Mouse (Mus musculus): Measurements from ENCODE around the gene Itpr1. TPM values are rescaled to one million over a fixed set of nuclear protein-coding genes. Genes with fewer than 3 reads are reported as not detected.
A peak's percentile ranks its signal among the peaks of the same experiment; 100 is the strongest.

Itpr1 gene
- polyA plus RNA-seq, 1 experiment from 2014 or later = 8.3 TPM

DNA sequence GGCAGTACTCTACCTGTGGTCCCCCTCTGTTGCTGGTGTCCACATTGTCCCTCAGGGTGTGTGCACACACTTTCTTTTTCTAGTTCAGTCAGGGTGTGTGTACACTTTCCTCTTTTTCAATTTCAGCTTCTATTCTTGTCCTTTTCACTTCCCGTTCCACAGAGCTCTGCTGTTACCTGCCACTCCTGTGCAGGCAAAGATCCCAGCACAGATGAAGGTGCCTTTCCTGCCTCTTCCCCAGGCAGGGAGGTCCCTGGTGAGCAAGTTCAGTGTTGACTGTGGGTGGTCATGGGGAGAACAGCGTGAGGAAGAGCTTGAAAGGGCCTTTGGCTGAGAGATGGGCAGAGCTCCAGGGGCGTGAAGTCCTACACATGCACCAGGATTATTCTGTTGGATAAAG, 76.1 kb downstream of the Itpr1 start:
- DNase-seq (ENCODE audit: low spot score) (no peak), ATAC-seq (replicated peaks; ENCODE audit: low FRiP score) (no peak)
- H3K4me2 ChIP-seq = no peak overlapping the region
- no peak overlapping the region for H3K27ac ChIP-seq (ENCODE audit: low read depth, low read length)
- H3K9ac ChIP-seq (ENCODE audit: low read depth, low read length) = no peak overlapping the region
- no peaks in the 10 kb centered on the region for H3K27me3 ChIP-seq (replicated peaks; ENCODE audit: control insufficient read depth, insufficient read depth, low read length)
- 71% methylated on average over 3 of the region's 3 CpGs for WGBS
- H3K9me3 ChIP-seq (ENCODE audit: control insufficient read depth, low read length) = no peaks in the 10 kb centered on the region
- H3K36me3 ChIP-seq (ENCODE audit: control insufficient read depth, insufficient read depth, low read length) = no peaks in the 10 kb centered on the region
- no peaks in the 10 kb centered on the region for H3K4me1 ChIP-seq (replicated peaks; ENCODE audit: control insufficient read depth, insufficient read depth, low read length)
- no peak overlapping the region for H3K4me3 ChIP-seq (ENCODE audit: low read depth, low read length)

DNA sequence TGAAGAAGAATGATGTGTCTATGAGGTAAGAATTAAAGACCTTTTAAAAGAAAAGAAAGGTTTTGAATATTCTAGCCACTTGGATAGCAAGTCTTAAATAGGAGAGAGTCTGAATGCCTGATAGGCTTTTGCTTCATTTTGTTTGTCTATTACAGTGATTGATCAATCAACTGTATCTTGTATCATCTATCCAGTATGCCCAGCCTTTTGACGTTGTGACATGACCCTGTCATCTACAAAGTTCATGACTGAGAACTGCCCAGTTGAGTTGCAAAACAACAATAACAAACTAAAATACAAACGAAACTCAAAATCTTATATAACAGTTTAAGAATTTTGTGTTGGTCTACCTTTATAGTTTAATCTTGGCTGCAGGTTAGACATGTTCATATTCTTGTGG, 78.1 kb downstream of the Itpr1 start:
- Histone ChIP-seq H3K9ac (ENCODE audit: low read depth, low read length) (no peak overlapping the region), H3K36me3 (ENCODE audit: control insufficient read depth, insufficient read depth, low read length) (no peaks in the 10 kb centered on the region), H3K4me3 (ENCODE audit: low read depth, low read length) (no peak overlapping the region), H3K4me1 (replicated peaks; ENCODE audit: control insufficient read depth, insufficient read depth, low read length) (no peaks in the 10 kb centered on the region), H3K27me3 (replicated peaks; ENCODE audit: control insufficient read depth, insufficient read depth, low read length) (no peaks in the 10 kb centered on the region), H3K27ac (ENCODE audit: low read depth, low read length) (no peak overlapping the region), H3K4me2 (no peak overlapping the region), H3K9me3 (ENCODE audit: control insufficient read depth, low read length) (no peaks in the 10 kb centered on the region)
- 80% methylated on average over 2 of the region's 2 CpGs for WGBS
- DNase-seq (ENCODE audit: low spot score) (no peak), ATAC-seq (replicated peaks; ENCODE audit: low FRiP score) (no peak)

DNA sequence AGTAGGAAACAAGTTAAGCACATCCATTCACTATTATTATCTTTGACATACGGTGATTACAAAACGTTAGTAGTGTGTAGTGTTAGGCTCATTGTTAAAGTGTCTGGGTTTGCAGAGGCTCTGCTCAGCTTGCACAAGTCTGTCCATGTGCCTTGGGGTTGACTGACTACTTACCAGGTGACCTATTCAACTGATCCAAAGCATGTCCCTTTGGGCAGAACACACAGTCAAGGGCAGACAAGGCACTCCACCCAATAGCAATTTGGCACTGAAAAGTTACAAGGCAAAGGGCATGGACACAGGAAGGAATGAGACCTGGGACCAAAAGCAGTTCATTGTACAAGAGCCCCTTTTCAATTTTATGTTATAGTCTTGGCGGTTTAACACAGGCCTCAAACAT, 78.7 kb downstream of the Itpr1 start:
- H3K4me3 ChIP-seq (ENCODE audit: low read depth, low read length) = no peak overlapping the region
- ATAC-seq (replicated peaks; ENCODE audit: low FRiP score) = no peak
- H3K9ac ChIP-seq (ENCODE audit: low read depth, low read length) = no peak overlapping the region
- H3K4me2 ChIP-seq = no peak overlapping the region
- H3K27ac ChIP-seq (ENCODE audit: low read depth, low read length) = no peak overlapping the region
- DNase-seq (ENCODE audit: low spot score) = no peak
- H3K4me1 ChIP-seq (replicated peaks; ENCODE audit: control insufficient read depth, insufficient read depth, low read length) = no peaks in the 10 kb centered on the region
- no peaks in the 10 kb centered on the region for H3K27me3 ChIP-seq (replicated peaks; ENCODE audit: control insufficient read depth, insufficient read depth, low read length)
- 80% methylated on average over 3 of the region's 3 CpGs for WGBS
- H3K9me3 ChIP-seq (ENCODE audit: control insufficient read depth, low read length) = no peaks in the 10 kb centered on the region
- no peaks in the 10 kb centered on the region for H3K36me3 ChIP-seq (ENCODE audit: control insufficient read depth, insufficient read depth, low read length)

DNA sequence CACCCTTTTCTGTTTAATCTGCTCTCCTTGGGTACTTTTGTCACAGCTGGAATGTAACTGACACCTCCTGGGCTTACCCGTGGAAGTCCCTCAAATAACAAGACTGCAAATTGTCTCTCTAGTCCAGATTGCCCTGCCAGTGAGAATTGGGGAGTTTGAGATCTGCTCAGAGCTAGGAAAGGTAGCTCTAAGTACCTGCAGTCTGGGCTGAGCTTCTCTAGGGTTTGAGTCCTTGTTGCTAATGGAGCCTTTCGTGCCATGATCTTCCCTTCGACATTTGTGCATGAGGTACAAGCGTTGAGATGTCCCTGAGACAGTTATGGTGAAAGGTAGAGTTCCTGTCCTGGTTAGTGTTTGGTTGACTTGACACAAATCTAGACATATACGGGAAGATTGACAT, 89.0 kb downstream of the Itpr1 start:
- no peak for ATAC-seq (replicated peaks; ENCODE audit: low FRiP score)
- 84% methylated on average over 5 of the region's 5 CpGs for WGBS
- Histone ChIP-seq H3K4me3 (ENCODE audit: low read depth, low read length) (no peak overlapping the region), H3K27ac (ENCODE audit: low read depth, low read length) (no peak overlapping the region), H3K4me1 (replicated peaks; ENCODE audit: control insufficient read depth, insufficient read depth, low read length) (peaks cover 14% of the 10 kb centered on the region), H3K4me2 (no peak overlapping the region), H3K9me3 (ENCODE audit: control insufficient read depth, low read length) (no peaks in the 10 kb centered on the region), H3K27me3 (replicated peaks; ENCODE audit: control insufficient read depth, insufficient read depth, low read length) (no peaks in the 10 kb centered on the region), H3K9ac (ENCODE audit: low read depth, low read length) (no peak overlapping the region), H3K36me3 (ENCODE audit: control insufficient read depth, insufficient read depth, low read length) (no peaks in the 10 kb centered on the region)
- DNase-seq (ENCODE audit: low spot score) = no peak

DNA sequence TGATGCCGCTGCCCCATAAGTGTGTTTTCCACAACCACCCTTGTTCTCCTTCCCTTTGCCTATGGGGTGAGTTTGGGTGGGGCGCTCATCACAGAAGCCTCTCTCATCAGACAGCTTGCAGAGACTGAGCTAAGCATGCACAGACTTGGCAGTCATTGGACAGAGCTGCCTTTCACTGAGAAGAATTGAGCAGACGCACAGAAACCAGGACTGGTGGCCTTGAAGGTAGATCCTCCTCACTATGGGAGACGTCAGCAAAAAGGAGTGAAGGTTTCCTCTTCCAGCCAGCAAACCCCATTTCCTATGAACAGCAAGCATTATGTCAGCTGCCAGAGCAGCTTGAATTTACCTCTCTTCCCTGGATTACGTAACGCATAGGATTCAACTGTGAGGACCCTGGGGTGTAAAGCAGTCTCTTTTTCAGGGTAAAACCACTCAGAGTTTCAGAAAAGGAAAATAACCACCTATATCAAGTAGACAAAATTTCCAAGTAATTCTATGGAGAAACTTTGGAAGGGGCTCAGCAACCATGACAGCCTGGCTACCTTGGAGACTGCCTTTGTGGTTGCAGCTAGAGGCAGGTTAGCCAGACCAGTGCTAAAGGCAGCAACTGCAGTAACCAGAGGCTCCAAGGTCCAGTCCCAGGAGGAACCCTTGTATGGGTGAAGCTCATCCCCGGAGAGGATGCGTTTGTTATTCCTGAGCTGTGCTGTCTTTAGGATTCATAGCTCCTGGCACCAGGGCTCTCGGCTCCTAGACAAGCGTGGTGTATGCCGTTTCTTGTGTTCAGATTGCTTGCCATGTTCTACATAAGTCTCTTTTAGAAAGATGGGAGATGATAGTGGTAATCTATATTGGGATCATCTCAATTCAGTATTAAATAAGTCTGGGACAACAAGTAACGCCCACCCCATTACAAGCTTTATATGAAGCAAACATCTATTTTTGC, 91.0 kb downstream of the Itpr1 start:
- Histone ChIP-seq H3K27me3 (replicated peaks; ENCODE audit: control insufficient read depth, insufficient read depth, low read length) (no peaks in the 10 kb centered on the region), H3K36me3 (ENCODE audit: control insufficient read depth, insufficient read depth, low read length) (no peaks in the 10 kb centered on the region), H3K9me3 (ENCODE audit: control insufficient read depth, low read length) (no peaks in the 10 kb centered on the region), H3K9ac (ENCODE audit: low read depth, low read length) (no peak overlapping the region), H3K4me1 (replicated peaks; ENCODE audit: control insufficient read depth, insufficient read depth, low read length) (peaks cover 16% of the 10 kb centered on the region), H3K4me2 (no peak overlapping the region), H3K27ac (ENCODE audit: low read depth, low read length) (no peak overlapping the region), H3K4me3 (ENCODE audit: low read depth, low read length) (no peak overlapping the region)
- DNase-seq (ENCODE audit: low spot score) = no peak
- no peak for ATAC-seq (replicated peaks; ENCODE audit: low FRiP score)
- 81% methylated on average over 12 of the region's 12 CpGs for WGBS

DNA sequence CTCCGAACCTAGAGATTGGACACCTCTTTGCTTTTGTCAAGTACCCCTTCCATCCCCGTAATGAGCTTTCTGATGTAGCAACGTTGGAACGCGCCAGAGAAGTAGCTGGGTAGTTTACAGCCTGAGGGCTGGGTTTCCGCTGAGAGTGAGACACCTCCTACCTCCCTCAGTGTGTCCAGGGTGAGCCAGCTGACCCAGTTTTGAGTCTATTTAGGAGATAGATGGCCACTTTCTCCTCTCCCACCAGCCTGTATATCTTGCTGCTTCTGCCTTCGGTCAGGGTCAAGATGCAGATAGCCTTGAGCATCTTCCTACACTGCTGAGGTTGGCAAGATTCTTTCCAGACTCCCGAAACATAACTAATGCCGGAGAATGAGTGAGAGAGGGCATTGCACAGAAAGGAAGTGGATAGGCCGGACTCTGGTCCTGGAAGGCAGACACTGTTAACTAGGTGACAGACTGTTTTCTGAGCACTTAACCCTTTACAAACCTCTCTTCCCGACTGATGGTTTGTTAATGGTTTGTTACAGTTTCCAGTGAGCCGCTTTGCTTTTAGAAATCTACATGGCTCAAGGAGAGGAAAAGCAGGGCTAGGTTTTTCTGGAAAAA, 92.4 kb downstream of the Itpr1 start:
- no peak overlapping the region for H3K9ac ChIP-seq (ENCODE audit: low read depth, low read length)
- no peaks in the 10 kb centered on the region for H3K9me3 ChIP-seq (ENCODE audit: control insufficient read depth, low read length)
- no peak overlapping the region for H3K4me3 ChIP-seq (ENCODE audit: low read depth, low read length)
- DNase-seq (ENCODE audit: low spot score) (no peak), ATAC-seq (replicated peaks; ENCODE audit: low FRiP score) (no peak)
- WGBS = 38% methylated on average over 12 of the region's 12 CpGs
- 0 out of 2 replicates have a peak overlapping the region, but pooled peaks have one; percentile 18 for H3K4me2 ChIP-seq
- H3K27me3 ChIP-seq (replicated peaks; ENCODE audit: control insufficient read depth, insufficient read depth, low read length) = no peaks in the 10 kb centered on the region
- peak overlapping the region; percentile 11; the same call in 1 of the 2 replicates for H3K27ac ChIP-seq (ENCODE audit: low read depth, low read length)
- no peaks in the 10 kb centered on the region for H3K36me3 ChIP-seq (ENCODE audit: control insufficient read depth, insufficient read depth, low read length)
- peaks cover 16% of the 10 kb centered on the region for H3K4me1 ChIP-seq (replicated peaks; ENCODE audit: control insufficient read depth, insufficient read depth, low read length)

DNA sequence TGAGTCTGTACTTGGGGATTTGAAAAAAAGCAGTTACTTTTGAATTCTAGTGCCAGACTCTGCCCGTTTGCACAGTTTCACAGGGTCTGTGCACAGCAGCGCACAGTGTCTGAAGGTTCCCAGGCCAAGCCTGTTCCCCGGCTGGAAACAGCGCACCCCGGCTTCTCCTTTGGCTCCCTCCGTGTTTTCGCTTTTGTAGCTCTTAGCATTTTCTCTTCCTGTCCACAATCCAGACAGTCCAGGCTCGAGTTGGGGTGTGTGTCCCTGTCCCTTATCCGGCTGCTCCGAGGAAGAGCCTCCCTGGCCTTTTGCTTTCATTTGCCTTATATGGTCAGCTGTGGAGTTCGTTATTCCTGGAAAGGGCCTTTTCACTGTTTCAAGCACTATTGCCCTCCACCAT, 93.3 kb downstream of the Itpr1 start:
- Histone ChIP-seq H3K36me3 (ENCODE audit: control insufficient read depth, insufficient read depth, low read length) (no peaks in the 10 kb centered on the region), H3K4me1 (replicated peaks; ENCODE audit: control insufficient read depth, insufficient read depth, low read length) (peaks cover 16% of the 10 kb centered on the region), H3K9me3 (ENCODE audit: control insufficient read depth, low read length) (no peaks in the 10 kb centered on the region), H3K27me3 (replicated peaks; ENCODE audit: control insufficient read depth, insufficient read depth, low read length) (no peaks in the 10 kb centered on the region), H3K4me2 (peak overlapping the region; percentile 54), H3K27ac (ENCODE audit: low read depth, low read length) (peak overlapping the region; percentile 44; the same call in 1 of the 2 replicates), H3K4me3 (ENCODE audit: low read depth, low read length) (peak overlapping the region; percentile 25; the same call in 1 of the 2 replicates), H3K9ac (ENCODE audit: low read depth, low read length) (0 out of 2 replicates have a peak overlapping the region, but pooled peaks have one; percentile 16)
- no peak for DNase-seq (ENCODE audit: low spot score)
- 51% methylated on average over 11 of the region's 11 CpGs for WGBS
- ATAC-seq (replicated peaks; ENCODE audit: low FRiP score) = peak; percentile 25; the same call in 1 of the 2 replicates

DNA sequence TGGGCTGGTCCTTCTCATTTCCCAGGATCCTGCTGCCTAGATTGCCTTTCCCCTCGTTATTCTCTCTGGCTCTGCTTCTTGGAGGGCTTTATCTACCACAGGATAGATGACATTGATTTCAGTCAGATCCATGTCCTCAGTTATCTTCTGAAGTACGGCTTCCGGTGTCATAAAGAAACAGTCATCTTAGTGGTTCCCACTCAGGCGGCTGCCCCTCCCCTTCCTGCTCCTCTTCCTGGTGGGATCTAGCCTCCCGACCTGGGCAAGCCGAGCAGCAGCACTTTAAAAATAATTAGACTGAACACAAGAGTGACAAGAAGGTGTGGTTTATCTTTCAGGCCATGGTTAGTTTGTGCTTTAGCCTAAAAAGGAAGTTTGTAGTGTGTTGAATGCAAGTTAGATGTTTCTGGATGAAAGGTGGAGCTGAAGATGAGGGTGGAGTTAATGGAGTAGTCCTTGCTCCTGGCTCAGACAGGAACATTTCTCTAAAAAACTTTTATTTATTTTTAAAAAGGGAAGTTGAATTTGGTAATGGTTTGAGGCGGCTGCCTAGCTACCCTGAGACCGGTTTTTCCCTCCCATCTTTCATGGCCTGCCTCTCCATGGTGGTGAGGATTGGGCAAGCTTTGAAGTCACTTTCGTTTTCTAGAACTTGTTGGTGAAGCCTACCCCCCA, 94.2 kb downstream of the Itpr1 start:
- Histone ChIP-seq H3K36me3 (ENCODE audit: control insufficient read depth, insufficient read depth, low read length) (no peaks in the 10 kb centered on the region), H3K4me1 (replicated peaks; ENCODE audit: control insufficient read depth, insufficient read depth, low read length) (peaks cover 16% of the 10 kb centered on the region), H3K4me3 (ENCODE audit: low read depth, low read length) (peak overlapping the region; percentile 25), H3K27me3 (replicated peaks; ENCODE audit: control insufficient read depth, insufficient read depth, low read length) (no peaks in the 10 kb centered on the region), H3K27ac (ENCODE audit: low read depth, low read length) (peak overlapping the region; percentile 44; the same call in 1 of the 2 replicates), H3K4me2 (peak overlapping the region; percentile 54), H3K9me3 (ENCODE audit: control insufficient read depth, low read length) (no peaks in the 10 kb centered on the region), H3K9ac (ENCODE audit: low read depth, low read length) (no peak overlapping the region)
- ATAC-seq (replicated peaks; ENCODE audit: low FRiP score) = peak; percentile 50
- DNase-seq (ENCODE audit: low spot score) = no peak
- WGBS = 30% methylated on average over 9 of the region's 9 CpGs

Measured in liver, embryonic 11.5 days (tissue).